In the genomic region with DNA sequence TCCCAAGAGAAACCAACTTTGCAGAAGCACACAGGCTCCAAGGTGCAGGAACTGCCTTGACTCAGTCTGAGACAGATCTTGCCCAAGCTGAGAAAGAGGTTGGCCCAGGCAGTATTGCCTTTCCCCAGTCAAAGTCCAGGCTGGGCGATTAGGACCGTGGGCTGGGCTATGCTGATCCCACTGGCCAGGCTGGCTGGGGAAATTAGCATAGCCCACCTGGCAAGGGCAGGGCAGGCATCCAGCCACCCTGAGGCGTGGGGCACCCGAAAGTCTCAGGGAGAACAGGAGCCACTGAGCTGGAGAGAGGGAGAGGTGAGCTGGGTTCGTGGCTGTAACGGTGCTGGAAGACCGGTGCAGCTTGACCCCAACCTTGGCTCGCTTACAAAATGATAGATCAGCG, we compare ENCODE assay signal across 10 mouse cellular contexts. TPM values are rescaled to one million over a fixed set of nuclear protein-coding genes. Genes with fewer than 3 reads are reported as not detected.
DNase-seq lines count a peak whose midpoint lies in the region; ATAC-seq and TF ChIP-seq lines count a peak whose summit lies in the region.
"Had no signal": no experiment of that assay in that cellular context is flagged by ENCODE, and none has a peak within 500 bp of the region (broad histone marks: within the 10 kb centered on the region; RNA-seq: fewer than 3 reads in every experiment).

No protein-coding gene starts in this region.

- H3K9me3 ChIP-seq in heart, embryonic 11.5 days (replicated peaks; ENCODE audit: control insufficient read depth, low read length): no peaks in the 10 kb centered on the region
- no peaks in the 10 kb centered on the region for H3K9me3 ChIP-seq in lung, postnatal 0 days (ENCODE audit: low read length)
- H3K9me3 ChIP-seq in forebrain, embryonic 15.5 days: no peaks in the 10 kb centered on the region

- H3K27me3 ChIP-seq in heart, embryonic 11.5 days (ENCODE audit: control insufficient read depth, insufficient read depth, low read length): no peaks in the 10 kb centered on the region
- H3K27me3 ChIP-seq in lung, postnatal 0 days (replicated peaks; ENCODE audit: insufficient read depth, low read length): no peaks in the 10 kb centered on the region
- no peaks in the 10 kb centered on the region for H3K27me3 ChIP-seq in forebrain, embryonic 15.5 days
- H3K27me3 ChIP-seq in myocyte (ENCODE audit: control insufficient read depth, insufficient read depth, insufficient read length): peaks cover 17% of the 10 kb centered on the region

- DNase-seq in heart, adult 11 months: no peak
- DNase-seq in lung, postnatal 0 days (ENCODE audit: low spot score): no peak
- no peak for DNase-seq in lung, adult 18-20 months
- no peak for DNase-seq in left cerebral cortex, postnatal 36 days (ENCODE audit: low spot score in 2 of 2)
- DNase-seq in adipocyte (ENCODE audit: low spot score): no peak

- no peaks in the 10 kb centered on the region for H3K36me3 ChIP-seq in heart, embryonic 11.5 days (ENCODE audit: control insufficient read depth, insufficient read depth, low read length)
- H3K36me3 ChIP-seq in lung, postnatal 0 days (ENCODE audit: insufficient read depth, low read length): no peaks in the 10 kb centered on the region
- H3K36me3 ChIP-seq in forebrain, embryonic 15.5 days: no peaks in the 10 kb centered on the region
- no peaks in the 10 kb centered on the region for H3K36me3 ChIP-seq in myocyte (ENCODE audit: control insufficient read depth, insufficient read depth)

- no peak overlapping the region for H3K4me3 ChIP-seq in heart, embryonic 11.5 days (ENCODE audit: low read depth, low read length)
- H3K4me3 ChIP-seq in lung, postnatal 0 days (ENCODE audit: low read depth, low read length): no peak overlapping the region
- no peak overlapping the region for H3K4me3 ChIP-seq in forebrain, embryonic 15.5 days
- no peak overlapping the region for H3K4me3 ChIP-seq in myocyte

- TF ChIP-seq CTCF in lung, postnatal 0 days (IDR thresholded peaks at IDR 0.05): no peak

- ATAC-seq in heart, embryonic 11.5 days (replicated peaks; ENCODE audit: insufficient number of reproducible peaks, low FRiP score, low TSS enrichment): no peak
- ATAC-seq in lung, postnatal 0 days: peak; percentile 11; the same call in 1 of the 2 replicates
- 0 out of 2 replicates have a peak, but pooled peaks have one; percentile 53 for ATAC-seq in forebrain, embryonic 15.5 days (replicated peaks)

- H3K9ac ChIP-seq in heart, embryonic 11.5 days (ENCODE audit: low read depth, low read length): no peak overlapping the region
- no peak overlapping the region for H3K9ac ChIP-seq in lung, postnatal 0 days (replicated peaks; ENCODE audit: low read depth)
- no peak overlapping the region for H3K9ac ChIP-seq in forebrain, embryonic 15.5 days (replicated peaks)

- 24% methylated on average over 9 of the region's 9 CpGs for WGBS in heart, embryonic 11.5 days (ENCODE audit: insufficient replicate concordance)
- WGBS in lung, postnatal 0 days: 37% methylated on average over 9 of the region's 9 CpGs
- 39% methylated on average over 9 of the region's 9 CpGs for WGBS in forebrain, embryonic 15.5 days

- H3K4me1 ChIP-seq in heart, embryonic 11.5 days (ENCODE audit: control insufficient read depth, insufficient read depth, low read length): peaks cover 3% of the 10 kb centered on the region; the same call in 1 of the 2 replicates
- H3K4me1 ChIP-seq in lung, postnatal 0 days (ENCODE audit: insufficient read depth, low read depth, low read length): no peaks in the 10 kb centered on the region
- peaks cover 2% of the 10 kb centered on the region; the same call in 1 of the 2 replicates for H3K4me1 ChIP-seq in forebrain, embryonic 15.5 days

- H3K27ac ChIP-seq in heart, embryonic 11.5 days (ENCODE audit: low read depth, low read length): no peak overlapping the region
- no peak overlapping the region for H3K27ac ChIP-seq in lung, postnatal 0 days (ENCODE audit: low read length)
- H3K27ac ChIP-seq in forebrain, embryonic 15.5 days (replicated peaks): no peak overlapping the region

- no peaks in the 10 kb centered on the region for H3K79me2 ChIP-seq in myocyte (ENCODE audit: control insufficient read depth, insufficient read depth)

- H3ac ChIP-seq in myocyte (ENCODE audit: control insufficient read depth, insufficient read length): no peak overlapping the region

- intact Hi-C loops in left cerebral cortex, postnatal 36 days (cut with DNase I): loop anchor here (10.0 kb wide), 1 partner anchor 145 kb away; a partner anchor contains a TSS

- no peak for TF ChIP-seq EP300 in lung, postnatal 0 days (IDR thresholded peaks at IDR 0.05)

- TF ChIP-seq POLR2A in myocyte (IDR thresholded peaks at IDR 0.05; ENCODE audit: insufficient read length, low read depth): no peak

- H3K4me2 ChIP-seq in heart, embryonic 11.5 days: 0 out of 2 replicates have a peak overlapping the region, but pooled peaks have one; percentile 15
- no peak overlapping the region for H3K4me2 ChIP-seq in lung, postnatal 0 days (replicated peaks; ENCODE audit: low read depth, low read length)
- no peak overlapping the region for H3K4me2 ChIP-seq in forebrain, embryonic 15.5 days (replicated peaks)
- peak overlapping the region; percentile 27 for H3K4me2 ChIP-seq in myocyte (ENCODE audit: low read depth)

TF ChIP-seq in myocyte, 11 proteins besides CTCF, POLR2A, EP300 and RAD21:
- no peak for TF ChIP-seq POLR2AphosphoS2 (IDR thresholded peaks at IDR 0.05; ENCODE audit: insufficient read length, low read depth)
- TF ChIP-seq E2F4 (IDR thresholded peaks at IDR 0.05; ENCODE audit: insufficient read depth): no peak
- TF ChIP-seq MAX (IDR thresholded peaks at IDR 0.05; ENCODE audit: low read depth): no peak
- TF ChIP-seq MYOG (IDR thresholded peaks at IDR 0.05; ENCODE audit: control insufficient read depth in 1 of 3, insufficient read depth in 1 of 3, insufficient read length in 2 of 3, low read depth in 2 of 3): no peak
- TF ChIP-seq MYOD1 (IDR thresholded peaks at IDR 0.05; ENCODE audit: control insufficient read depth in 1 of 3, insufficient read length in 2 of 3, low read depth in 2 of 3): no peak
- TF ChIP-seq REST (IDR thresholded peaks at IDR 0.05; ENCODE audit: insufficient read depth, insufficient read length): no peak

RNA-seq across cellular contexts. Expression of a gene that starts 15.4 kb away (rescaled TPM):
- 122 and 124 TPM in 2 replicates for polyA plus RNA-seq in heart, embryonic 11.5 days (2014; fragmentation: Nextera tagmentation; extraction: Ambion mirVana)
- polyA plus RNA-seq in lung, postnatal 0 days (2015; fragmentation: Nextera tagmentation; extraction: Ambion mirVana): 146 and 148 TPM in 2 replicates
- 127 and 133 TPM in 2 replicates for polyA plus RNA-seq in forebrain, embryonic 15.5 days (2015; fragmentation: Nextera tagmentation; extraction: Ambion mirVana)
- polyA plus RNA-seq in myocyte (2012; fragmentation: generic; extraction: Trizol): 75.1 TPM
- total RNA-seq in left cerebral cortex, postnatal 36 days (2021): 10 to 100 TPM; 61.0 to 63.4 TPM

RNA-seq across cellular contexts. Expression of a gene that starts 24.3 kb away (rescaled TPM):
- polyA plus RNA-seq in heart, embryonic 11.5 days (2014; fragmentation: Nextera tagmentation; extraction: Ambion mirVana): not detected in 2 replicates
- not detected in 2 replicates for polyA plus RNA-seq in lung, postnatal 0 days (2015; fragmentation: Nextera tagmentation; extraction: Ambion mirVana)
- not detected in 2 replicates for polyA plus RNA-seq in forebrain, embryonic 15.5 days (2015; fragmentation: Nextera tagmentation; extraction: Ambion mirVana)
- polyA plus RNA-seq in myocyte (2012; fragmentation: generic; extraction: Trizol): not detected
- total RNA-seq in left cerebral cortex, postnatal 36 days (2021): not detected
- total RNA-seq: hematopoietic stem cell, adult 5-6 weeks had no signal
- polyA plus RNA-seq: testis, adult 2 months had no signal

Comparison
In these comparisons a context has a peak if more than half of its experiments do, and no peak if none do; other contexts are left out.
1. H3K4me2 ChIP-seq: peak in heart, embryonic 11.5 days (single experiment) and myocyte (single experiment); none in lung, postnatal 0 days (single experiment) and forebrain, embryonic 15.5 days (single experiment).